Comparison of ENCODE assay signal across 8 mouse cellular contexts in the genomic region with DNA sequence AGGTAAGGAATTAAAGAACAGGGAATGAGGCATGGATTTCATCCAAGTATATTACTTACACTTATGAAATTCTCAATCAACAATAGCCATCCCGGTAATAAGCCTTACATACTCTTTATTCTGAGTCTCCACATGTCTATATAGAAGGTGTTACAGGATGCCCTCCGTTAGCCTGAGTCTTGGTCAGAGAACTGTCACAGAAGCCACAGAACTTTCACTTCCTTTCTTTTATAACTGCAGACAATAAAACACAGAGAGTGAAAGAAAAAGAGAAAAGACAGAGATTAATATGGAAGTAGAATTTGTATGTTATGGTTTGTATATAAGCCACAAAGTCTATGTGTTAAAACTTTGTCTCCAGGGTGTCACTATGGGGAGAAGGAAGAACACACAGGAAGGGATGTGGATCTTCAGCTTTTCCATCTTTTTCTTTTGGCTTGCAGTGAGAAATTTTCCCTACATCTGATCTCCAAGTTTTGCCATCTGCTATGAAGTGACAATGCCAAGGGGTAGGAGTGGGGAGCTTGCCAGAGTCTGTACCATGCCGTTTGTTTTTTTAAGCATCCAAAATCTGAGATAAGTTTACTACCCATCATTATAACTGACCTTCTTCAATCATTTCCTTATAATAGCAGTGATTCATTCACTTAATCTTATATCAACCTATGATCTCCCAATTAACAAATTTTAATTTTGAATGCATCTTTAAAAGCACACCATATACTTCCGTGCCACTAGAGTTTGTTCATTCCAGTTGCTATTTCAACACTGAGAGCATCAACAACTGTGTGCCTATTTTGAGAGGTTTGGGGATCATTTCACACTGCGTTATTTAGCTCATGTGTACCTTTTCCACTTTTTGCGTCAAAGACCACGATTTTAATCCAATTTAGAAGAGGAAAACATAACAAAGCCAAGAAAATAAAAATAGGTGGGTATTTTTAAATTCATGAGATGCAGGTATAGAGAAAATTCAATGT.
DNase-seq lines count a peak whose midpoint lies in the region; ATAC-seq and TF ChIP-seq lines count a peak whose summit lies in the region.
"Had no signal": no experiment of that assay in that cellular context is flagged by ENCODE, and none has a peak within 500 bp of the region (broad histone marks: within the 10 kb centered on the region; RNA-seq: fewer than 3 reads in every experiment).

No protein-coding gene starts in this region.

- no peaks in the 10 kb centered on the region for H3K27me3 ChIP-seq in cerebellum, adult 2 months (ENCODE audit: control insufficient read depth, insufficient read depth, low read length)
- H3K27me3 ChIP-seq: neural tube, embryonic 13.5 days had no signal

- ATAC-seq in common myeloid progenitor, adult 5-6 weeks (replicated peaks; ENCODE audit: low read depth, poor library complexity, severe bottlenecking): peak; percentile 58
- no peak for ATAC-seq in activated CD4-positive, CD25-positive, alpha-beta regulatory T cell, adult 4 months

- TF ChIP-seq POLR2A in cerebellum, adult 2 months (IDR thresholded peaks at IDR 0.05; ENCODE audit: borderline replicate concordance, insufficient read depth, low read length): no peak

- 19% methylated on average over 7 of the region's 7 CpGs for WGBS in cerebellum, adult 2 months

- no peak for TF ChIP-seq CTCF in cerebellum, adult 2 months (IDR thresholded peaks at IDR 0.05; ENCODE audit: borderline replicate concordance, insufficient read depth, low read depth, low read length)

- H3K4me1 ChIP-seq in cerebellum, adult 2 months (ENCODE audit: control insufficient read depth, insufficient read depth, low read length): peaks cover 12% of the 10 kb centered on the region; the same call in 1 of the 2 replicates
- H3K4me1 ChIP-seq: neural tube, embryonic 13.5 days had no signal

- no peak overlapping the region for H3K4me3 ChIP-seq in cerebellum, adult 2 months (replicated peaks; ENCODE audit: insufficient read depth, low read depth, low read length)
- H3K4me3 ChIP-seq: neural tube, embryonic 13.5 days had no signal

- H3K27ac ChIP-seq in cerebellum, adult 2 months (ENCODE audit: insufficient read depth, low read length): no peak overlapping the region
- H3K27ac ChIP-seq: neural tube, embryonic 13.5 days had no signal

- DNase-seq in cerebellum, adult 2 months: peak; percentile 72 to 88
- DNase-seq in layer of hippocampus, postnatal 25 days (ENCODE audit: extremely low spot score in 1 of 2, low spot score in 1 of 2): peak; percentile 9 to 32
- DNase-seq in right cerebral cortex, postnatal 14 days: peak; percentile 3
- no peak for DNase-seq in kidney, adult 8-10 months
- DNase-seq in gastrocnemius, postnatal 10 days: no peak

Comparison
In these comparisons a context has a peak if more than half of its experiments do, and no peak if none do; other contexts are left out.
1. DNase-seq: peak in cerebellum, adult 2 months (2 of 2), layer of hippocampus, postnatal 25 days (2 of 2) and right cerebral cortex, postnatal 14 days (single experiment); none in kidney, adult 8-10 months (0 of 2) and gastrocnemius, postnatal 10 days (single experiment).